Mouse (Mus musculus) neural tube, embryonic 12.5 days (tissue): ENCODE data around the gene 2810004N23Rik. TPM values are rescaled to one million over a fixed set of nuclear protein-coding genes. Genes with fewer than 3 reads are reported as not detected.

Experiments
- ATAC-seq: fragments of 200-750 bp; cut with Nextera tagmentation; 2 replicates; pipeline ENCODE4 v1.8.0; 2017; ENCODE audit warnings: low read depth, mild to moderate bottlenecking, moderate TSS enrichment, moderate library complexity; ENCODE audit not compliant: low FRiP score
- H3K27ac ChIP-seq: fragments of 300-500 bp; sonication (generic); 2 replicates; pipeline ENCODE4 v1.5.1; 2016
- H3K27me3 ChIP-seq: fragments of 300-500 bp; sonication (generic); replicated peaks from 2 replicates; pipeline ENCODE4 v1.6.1; 2016; ENCODE audit warnings: mild to moderate bottlenecking
- H3K36me3 ChIP-seq: fragments of 300-500 bp; sonication (generic); 2 replicates; pipeline ENCODE4 v1.6.1; 2016; ENCODE audit warnings: mild to moderate bottlenecking
- H3K4me1 ChIP-seq: fragments of 300-500 bp; sonication (generic); 2 replicates; pipeline ENCODE4 v1.6.1; 2016
- H3K4me2 ChIP-seq: fragments of 300-500 bp; sonication (generic); replicated peaks from 2 replicates; pipeline ENCODE4 v1.6.1; 2016; ENCODE audit warnings: mild to moderate bottlenecking
- H3K4me3 ChIP-seq: fragments of 300-500 bp; sonication (generic); 2 replicates; pipeline ENCODE4 v1.5.1; 2016
- H3K9ac ChIP-seq: fragments of 300-500 bp; sonication (generic); 2 replicates; pipeline ENCODE4 v1.6.1; 2016; ENCODE audit warnings: mild to moderate bottlenecking
- H3K9me3 ChIP-seq: fragments of 300-500 bp; sonication (generic); 2 replicates; pipeline ENCODE4 v1.6.1; 2016; ENCODE audit warnings: mild to moderate bottlenecking
- WGBS: fragments of 180-500 bp; shearing (Covaris S2); methylation state at CpG from one replicate; pipeline ENCODE4 v1.1.7; 2016; 5-methylcytosine and 5-hydroxymethylcytosine counted together
- polyA plus RNA-seq: library from polyadenylated mRNA; unstranded; fragments of >200 nt; fragmentation: Nextera tagmentation; extraction: Ambion mirVana; gene quantifications from 2 replicates; pipeline ENCODE4 v1.2.1, GENCODE M21; 2016

The 2810004N23Rik gene
- polyA plus RNA-seq, 1 experiment from 2014 or later = 40.2 TPM

- Histone ChIP-seq H3K4me2 (no peak overlapping the region), H3K27me3 (no peaks in the 10 kb centered on the region; the same call in 1 of the 2 replicates), H3K4me1 (peaks cover 14% of the 10 kb centered on the region), H3K36me3 (peaks cover 25% of the 10 kb centered on the region), H3K9ac (no peak overlapping the region), H3K4me3 (no peak overlapping the region), H3K9me3 (peaks cover 3% of the 10 kb centered on the region; the same call in 1 of the 2 replicates), H3K27ac (no peak overlapping the region)
- no peak for ATAC-seq
- 97% methylated on average over 4 of the region's 4 CpGs for WGBS
Observed at GRCm38 (mm10) chr8:124813326-124813725, 49.6 kb downstream of the 2810004N23Rik start.

DNA sequence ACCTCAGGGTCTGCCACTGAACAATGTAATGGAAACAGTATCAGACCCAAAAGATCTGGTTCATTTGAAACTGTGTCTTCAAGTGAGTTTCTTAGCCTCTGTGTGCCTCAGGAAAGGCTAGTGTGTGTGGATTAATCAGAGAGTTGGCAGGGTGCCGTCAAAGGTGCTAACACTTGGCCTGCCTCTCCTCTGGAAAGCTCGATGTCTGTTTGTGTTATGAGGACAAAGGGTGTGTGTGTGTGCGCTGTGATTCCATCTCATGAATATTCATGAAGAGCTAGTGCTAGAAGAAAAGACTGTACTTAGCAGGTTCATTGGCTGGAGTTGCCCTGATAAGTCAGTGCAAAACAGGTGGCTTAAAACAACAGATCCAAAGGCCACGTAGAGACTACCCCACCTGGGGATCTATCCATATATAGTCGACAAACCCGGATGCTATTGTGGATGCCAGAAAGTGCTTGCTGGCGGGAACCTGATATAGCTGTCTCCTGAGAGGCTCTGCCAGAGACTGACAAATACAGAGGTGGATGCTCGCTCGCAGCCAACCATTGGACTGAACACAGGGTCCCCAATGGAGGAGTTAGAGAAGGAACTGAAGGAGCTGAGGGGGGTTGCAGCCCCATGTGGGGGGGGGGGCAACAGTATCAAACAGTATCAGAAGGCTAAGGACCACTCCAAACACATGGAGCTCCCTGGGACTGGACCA lies 52.1 kb downstream of the 2810004N23Rik start:
- H3K9ac ChIP-seq = no peak overlapping the region
- H3K27ac ChIP-seq = no peak overlapping the region
- no peak overlapping the region for H3K4me2 ChIP-seq
- H3K27me3 ChIP-seq = no peaks in the 10 kb centered on the region
- no peak overlapping the region for H3K4me3 ChIP-seq
- H3K36me3 ChIP-seq = 0 out of 2 replicates have a peak, but pooled peaks cover 2% of the 10 kb centered on the region
- 41% methylated on average over 9 of the region's 9 CpGs for WGBS
- no peak for ATAC-seq
- peaks cover 14% of the 10 kb centered on the region for H3K4me1 ChIP-seq
- H3K9me3 ChIP-seq = no peaks in the 10 kb centered on the region

DNA sequence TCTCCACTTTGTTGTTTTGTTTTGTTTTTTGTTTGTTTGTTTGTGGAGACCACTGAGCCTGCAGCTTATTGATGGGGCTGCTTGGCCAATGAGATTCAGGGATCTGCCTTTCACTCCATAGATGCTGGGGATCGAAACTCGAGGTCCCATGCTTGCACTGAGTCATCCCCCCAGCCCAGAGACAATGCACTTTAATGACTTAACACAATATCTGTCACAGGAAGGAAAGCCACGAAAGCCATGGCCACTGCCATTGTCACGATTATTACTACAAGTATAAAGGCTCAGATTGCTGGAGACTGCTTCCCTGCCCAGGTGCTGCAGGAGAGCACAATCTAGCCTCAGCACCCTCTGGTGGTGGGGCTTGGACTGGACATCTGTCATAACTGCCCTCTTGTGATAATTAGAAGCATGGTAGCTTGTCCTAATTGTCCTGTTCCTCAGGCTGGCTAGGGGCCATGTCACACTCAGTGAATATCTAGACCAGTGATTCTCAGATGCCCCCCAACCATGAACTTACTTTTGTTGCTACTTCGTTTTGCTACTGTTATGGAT lies 52.8 kb downstream of the 2810004N23Rik start:
- H3K9me3 ChIP-seq = no peaks in the 10 kb centered on the region
- no peak overlapping the region for H3K4me3 ChIP-seq
- H3K27ac ChIP-seq = no peak overlapping the region
- no peak overlapping the region for H3K9ac ChIP-seq
- no peak overlapping the region for H3K4me2 ChIP-seq
- peaks cover 14% of the 10 kb centered on the region for H3K4me1 ChIP-seq
- H3K36me3 ChIP-seq = no peaks in the 10 kb centered on the region
- WGBS = 56% methylated on average over 5 of the region's 5 CpGs
- H3K27me3 ChIP-seq = no peaks in the 10 kb centered on the region
- ATAC-seq = no peak

GRCm38 (mm10) chr8:124809419-124809818 lies 53.5 kb downstream of the 2810004N23Rik start:
- Histone ChIP-seq H3K9ac (no peak overlapping the region), H3K9me3 (no peaks in the 10 kb centered on the region), H3K27ac (no peak overlapping the region), H3K4me1 (peaks cover 14% of the 10 kb centered on the region), H3K4me3 (no peak overlapping the region), H3K36me3 (no peaks in the 10 kb centered on the region), H3K4me2 (no peak overlapping the region), H3K27me3 (no peaks in the 10 kb centered on the region)
- WGBS = 46% methylated on average over 2 of the region's 2 CpGs
- no peak for ATAC-seq

- no peak overlapping the region for H3K9ac ChIP-seq
- H3K4me1 ChIP-seq = peaks cover 11% of the 10 kb centered on the region
- H3K27me3 ChIP-seq = no peaks in the 10 kb centered on the region
- WGBS = 85% methylated on average over 4 of the region's 4 CpGs
- no peaks in the 10 kb centered on the region for H3K9me3 ChIP-seq
- ATAC-seq = no peak
- no peak overlapping the region for H3K27ac ChIP-seq
- no peaks in the 10 kb centered on the region for H3K36me3 ChIP-seq
- H3K4me2 ChIP-seq = no peak overlapping the region
- no peak overlapping the region for H3K4me3 ChIP-seq
Observed at GRCm38 (mm10) chr8:124805990-124806389, 56.9 kb downstream of the 2810004N23Rik start.

DNA sequence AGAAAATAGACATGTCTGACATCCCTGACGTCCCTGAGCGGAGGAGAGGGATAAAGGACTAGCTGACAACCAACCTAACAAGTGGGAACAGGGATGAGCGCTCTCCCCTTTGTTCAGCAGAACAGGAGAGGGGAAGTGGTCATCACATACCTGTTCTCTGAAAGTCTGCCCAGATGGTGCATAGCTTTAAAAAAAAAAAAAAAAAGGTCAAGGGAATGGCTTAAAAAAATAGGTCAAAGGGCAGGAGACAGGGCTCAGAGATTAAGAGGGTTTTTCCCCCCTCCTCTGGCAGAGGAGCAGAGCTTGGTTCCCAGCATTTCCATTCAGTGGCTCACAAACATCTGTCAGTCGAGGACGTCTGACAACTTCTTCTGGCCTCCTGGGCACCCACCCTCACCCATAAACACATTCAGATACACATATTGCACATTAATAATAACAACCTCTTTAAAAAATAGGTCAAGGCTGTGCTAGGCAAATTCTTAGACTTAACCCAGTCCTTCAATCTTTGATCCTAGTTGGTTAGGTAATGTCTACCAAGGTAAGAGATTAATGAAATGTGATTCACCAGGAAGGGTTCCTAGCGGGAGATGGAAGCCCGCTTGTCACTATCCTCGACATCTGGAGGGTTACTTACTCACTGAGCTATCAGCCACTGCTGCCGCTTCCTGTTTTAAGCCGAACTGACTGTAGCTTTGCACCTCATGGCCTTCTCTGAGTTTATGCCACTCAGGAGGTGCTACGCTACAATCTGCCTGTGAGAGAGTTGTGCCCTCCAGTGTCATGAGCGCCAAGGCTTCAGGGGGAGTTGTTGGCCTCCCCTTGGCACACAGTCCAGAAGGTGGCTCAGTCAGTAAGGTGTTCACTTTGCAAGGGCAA lies 58.9 kb downstream of the 2810004N23Rik start:
- ATAC-seq = no peak

DNA sequence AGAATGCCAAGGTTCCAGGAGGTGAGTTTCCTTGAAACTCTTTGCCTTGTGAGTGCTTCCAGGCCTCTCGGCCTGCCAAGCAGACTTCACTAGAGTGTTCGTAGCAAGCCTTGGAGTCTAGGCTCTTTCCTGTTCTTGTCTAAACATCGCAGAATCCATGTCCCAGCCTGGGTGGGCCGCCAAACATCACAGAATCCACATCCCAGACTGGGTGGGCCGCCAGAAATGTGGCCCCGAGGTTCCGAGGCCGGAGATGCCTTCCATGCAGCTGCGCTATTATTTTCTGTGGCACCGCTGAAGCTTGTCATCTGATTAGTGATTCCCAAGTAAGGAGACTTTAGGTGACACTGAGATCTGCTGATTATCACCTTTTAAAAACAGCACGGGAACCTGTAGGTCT lies 62.4 kb downstream of the 2810004N23Rik start:
- no peak overlapping the region for H3K9ac ChIP-seq
- H3K27me3 ChIP-seq = peaks cover 15% of the 10 kb centered on the region
- H3K36me3 ChIP-seq = no peaks in the 10 kb centered on the region
- no peak overlapping the region for H3K4me3 ChIP-seq
- H3K9me3 ChIP-seq = no peaks in the 10 kb centered on the region
- ATAC-seq = no peak
- H3K4me2 ChIP-seq = no peak overlapping the region
- H3K4me1 ChIP-seq = peaks cover 22% of the 10 kb centered on the region
- no peak overlapping the region for H3K27ac ChIP-seq
- WGBS = 49% methylated on average over 11 of the region's 11 CpGs

More for the DNA sequence above, 58.9 kb downstream of the 2810004N23Rik start:
- Histone ChIP-seq H3K36me3 (no peaks in the 10 kb centered on the region), H3K4me1 (0 out of 2 replicates have a peak, but pooled peaks cover 3% of the 10 kb centered on the region), H3K4me3 (no peak overlapping the region), H3K27me3 (no peaks in the 10 kb centered on the region), H3K4me2 (no peak overlapping the region), H3K9ac (no peak overlapping the region), H3K27ac (no peak overlapping the region), H3K9me3 (no peaks in the 10 kb centered on the region)
- 74% methylated on average over 12 of the region's 12 CpGs for WGBS

- ATAC-seq = no peak
- no peaks in the 10 kb centered on the region for H3K9me3 ChIP-seq
- H3K36me3 ChIP-seq = no peaks in the 10 kb centered on the region
- WGBS = 73% methylated on average over 8 of the region's 8 CpGs
- H3K27ac ChIP-seq = no peak overlapping the region
- peaks cover 56% of the 10 kb centered on the region for H3K4me1 ChIP-seq
- peak overlapping the region; percentile 58 for H3K4me3 ChIP-seq
- peak overlapping the region; percentile 74 for H3K4me2 ChIP-seq
- H3K27me3 ChIP-seq = peaks cover 37% of the 10 kb centered on the region
- peak overlapping the region; percentile 80 for H3K9ac ChIP-seq
Observed at GRCm38 (mm10) chr8:124795781-124796488, 67.0 kb downstream of the 2810004N23Rik start.

- Histone ChIP-seq H3K27me3 (peaks cover 43% of the 10 kb centered on the region), H3K4me3 (peak overlapping the region; percentile 58), H3K36me3 (no peaks in the 10 kb centered on the region), H3K27ac (peak overlapping the region; percentile 93; the same call in 1 of the 2 replicates), H3K9ac (peak overlapping the region; percentile 80), H3K4me1 (peaks cover 53% of the 10 kb centered on the region), H3K9me3 (no peaks in the 10 kb centered on the region), H3K4me2 (peak overlapping the region; percentile 74)
- WGBS = under 1% methylated on average over 25 of the region's 25 CpGs
- peak; percentile 6; the same call in 1 of the 2 replicates for ATAC-seq
Observed at GRCm38 (mm10) chr8:124794486-124794780, 68.5 kb downstream of the 2810004N23Rik start.

DNA sequence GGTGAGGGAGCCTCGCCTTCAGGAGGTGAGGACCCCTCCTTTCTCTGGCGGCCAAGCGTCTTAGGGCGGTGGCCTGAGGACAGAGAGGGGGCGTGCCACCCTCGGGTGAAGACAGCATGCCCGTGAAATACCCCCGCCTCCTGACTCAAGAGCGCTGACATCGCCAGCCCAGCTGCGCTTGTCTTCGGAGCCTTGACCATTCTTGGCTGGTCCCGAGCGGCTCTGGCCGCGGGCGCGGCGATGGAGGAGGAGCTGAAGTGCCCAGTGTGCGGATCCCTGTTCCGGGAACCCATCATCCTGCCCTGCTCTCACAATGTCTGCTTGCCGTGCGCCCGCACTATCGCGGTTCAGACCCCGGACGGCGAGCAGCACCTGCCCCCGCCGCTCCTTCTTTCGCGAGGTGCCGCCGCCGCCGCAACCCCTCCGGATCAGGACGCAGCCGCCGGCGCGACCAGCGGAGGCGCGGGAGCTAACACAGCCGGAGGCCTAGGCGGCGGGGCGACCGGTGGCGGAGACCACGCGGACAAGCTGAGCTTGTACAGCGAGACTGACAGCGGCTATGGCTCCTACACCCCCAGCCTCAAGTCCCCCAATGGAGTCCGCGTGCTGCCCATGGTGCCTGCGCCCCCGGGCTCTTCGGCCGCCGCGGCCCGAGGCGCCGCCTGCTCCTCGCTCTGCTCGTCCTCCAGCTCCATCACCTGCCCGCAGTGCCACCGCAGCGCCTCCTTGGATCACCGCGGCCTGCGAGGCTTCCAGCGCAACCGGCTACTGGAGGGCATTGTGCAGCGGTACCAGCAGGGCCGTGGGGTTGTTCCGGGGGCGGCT lies 69.0 kb downstream of the 2810004N23Rik start:
- peak overlapping the region; percentile 74 for H3K4me2 ChIP-seq
- H3K9me3 ChIP-seq = no peaks in the 10 kb centered on the region
- H3K27ac ChIP-seq = peak overlapping the region; percentile 93
- peaks cover 43% of the 10 kb centered on the region for H3K27me3 ChIP-seq
- peaks cover 53% of the 10 kb centered on the region for H3K4me1 ChIP-seq
- WGBS = under 1% methylated on average over 81 of the region's 81 CpGs
- peak overlapping the region; percentile 58 for H3K4me3 ChIP-seq
- peak overlapping the region; percentile 80 for H3K9ac ChIP-seq
- no peaks in the 10 kb centered on the region for H3K36me3 ChIP-seq
- ATAC-seq = peak; percentile 27

- H3K27ac ChIP-seq = peak overlapping the region; percentile 93
- ATAC-seq = peak; percentile 77
- H3K9me3 ChIP-seq = no peaks in the 10 kb centered on the region
- peak overlapping the region; percentile 80 for H3K9ac ChIP-seq
- no peaks in the 10 kb centered on the region for H3K36me3 ChIP-seq
- peak overlapping the region; percentile 58 for H3K4me3 ChIP-seq
- H3K27me3 ChIP-seq = peaks cover 43% of the 10 kb centered on the region
- peak overlapping the region; percentile 74 for H3K4me2 ChIP-seq
- peaks cover 53% of the 10 kb centered on the region for H3K4me1 ChIP-seq
- under 1% methylated on average over 51 of the region's 51 CpGs for WGBS
Observed at GRCm38 (mm10) chr8:124793172-124793651, 69.7 kb downstream of the 2810004N23Rik start.
